Mouse (Mus musculus): Measurements from ENCODE around the gene Ldlrad2.

Gene Ldlrad2

GRCm38 (mm10) chr4:137546003-137546525 is 28.3 kb downstream of the Ldlrad2 start:
- DNase-seq, result peak; percentile 72

- DNase-seq, result no peak
These were observed 28.8 kb downstream of the Ldlrad2 start for GRCm38 (mm10) chr4:137545568-137545967.

- no peak for DNase-seq
These were observed 31.4 kb downstream of the Ldlrad2 start for GRCm38 (mm10) chr4:137542968-137543367.

GRCm38 (mm10) chr4:137540356-137540755 is 34.0 kb downstream of the Ldlrad2 start:
- DNase-seq, result peak; percentile 43

- DNase-seq, result no peak
These were observed 46.5 kb downstream of the Ldlrad2 start for GRCm38 (mm10) chr4:137527872-137528271.

- DNase-seq, result no peak
These were observed 47.0 kb downstream of the Ldlrad2 start for GRCm38 (mm10) chr4:137527368-137527767.

- no peak for DNase-seq
These were observed 48.9 kb downstream of the Ldlrad2 start for GRCm38 (mm10) chr4:137525426-137525825.

All from thymus, postnatal 4 days (tissue).